Mouse (Mus musculus) thymus, adult 2 months (tissue): ENCODE measurements around the gene Zmym6. TPM values are rescaled to one million over a fixed set of nuclear protein-coding genes. Genes with fewer than 3 reads are reported as not detected.
A peak's percentile ranks its signal among the peaks of the same experiment; 100 is the strongest.
"Not testable (repeated sequence)": the region's sequence is repeated elsewhere in the genome, so short reads cannot be mapped to it uniquely, and the experiment has no call there.

Experiments
- DNase-seq: peaks from one replicate; pipeline ENCODE4 v3.0.0; 2021
- H3K27ac ChIP-seq: fragments of 200-500 bp; 2 replicates; pipeline ENCODE4 v1.5.1; 2012; ENCODE audit warnings: low read length, control low read depth; ENCODE audit not compliant: control insufficient read depth, insufficient read depth
- H3K27me3 ChIP-seq: fragments of 200-500 bp; 2 replicates; pipeline ENCODE4 v1.6.1; 2012; ENCODE audit warnings: mild to moderate bottlenecking, low read length, moderate library complexity, mixed read lengths; ENCODE audit not compliant: control insufficient read depth, insufficient read depth
- H3K36me3 ChIP-seq: fragments of 200-500 bp; 2 replicates; pipeline ENCODE4 v1.6.1; 2012; ENCODE audit warnings: mild to moderate bottlenecking, low read length, moderate library complexity; ENCODE audit not compliant: control insufficient read depth, insufficient read depth
- H3K4me1 ChIP-seq: fragments of 200-500 bp; replicated peaks from 2 replicates; pipeline ENCODE4 v1.6.1; 2012; ENCODE audit warnings: low read length; ENCODE audit not compliant: control insufficient read depth, insufficient read depth
- H3K4me3 ChIP-seq: fragments of 200-500 bp; 2 replicates; pipeline ENCODE4 v1.5.1; 2012; ENCODE audit warnings: mild to moderate bottlenecking, low read length, control low read depth, moderate library complexity; ENCODE audit not compliant: control insufficient read depth, insufficient read depth
- CTCF ChIP-seq: fragments of 200-500 bp; IDR thresholded peaks from 2 replicates; pipeline ENCODE4 v1.5.1; 2012; ENCODE audit warnings: mild to moderate bottlenecking, control low read depth, low read length, moderate library complexity, borderline replicate concordance; ENCODE audit not compliant: control insufficient read depth, poor library complexity, insufficient read depth; ENCODE audit errors: extremely low read depth
- POLR2A ChIP-seq: fragments of 200-500 bp; IDR thresholded peaks from 2 replicates; pipeline ENCODE4 v1.6.1; 2012; ENCODE audit warnings: mild to moderate bottlenecking, low read length, control low read depth, moderate library complexity; ENCODE audit not compliant: control insufficient read depth, poor library complexity, insufficient read depth; ENCODE audit errors: extremely low read depth
- whole genome bisulfite sequencing: fragments of 180-500 bp; shearing (Covaris S2); methylation state at CpG from one replicate; pipeline ENCODE4 v1.1.7; 2018; 5-methylcytosine and 5-hydroxymethylcytosine counted together
- polyA plus RNA-seq: library from polyadenylated mRNA; depleted of rRNA; stranded (reverse); fragments of >200 nt; gene quantifications from 2 replicates; pipeline ENCODE4 v1.2.3, GENCODE M21; 2012

The Zmym6 gene
- polyA plus RNA-seq, 1 experiment, result 8.2 TPM

DNA sequence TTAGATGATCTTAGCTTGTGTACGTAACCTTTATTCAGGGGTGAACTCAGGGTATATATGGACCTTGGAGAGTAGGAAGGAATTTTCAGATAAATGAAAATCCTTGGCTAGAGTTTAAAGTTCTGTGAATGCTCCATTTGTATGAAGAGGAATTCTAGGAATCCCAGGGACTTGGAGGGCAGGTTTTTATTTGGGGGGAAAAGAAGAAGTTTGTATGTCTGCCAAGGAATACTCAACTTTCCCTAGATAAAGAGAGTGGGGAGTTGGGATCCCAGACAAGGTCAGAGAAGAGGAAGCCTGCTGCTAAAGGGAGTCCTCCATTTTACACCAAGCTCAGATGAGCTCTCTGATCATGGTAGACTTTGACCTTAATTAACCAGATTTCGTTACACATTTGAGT lies 5.9 kb downstream of the Zmym6 start:
- H3K4me3 ChIP-seq, result no peak overlapping the region
- TF ChIP-seq CTCF (no peak), POLR2A (no peak)
- H3K36me3 ChIP-seq, result no peaks in the 10 kb centered on the region
- no peak overlapping the region for H3K27ac ChIP-seq
- DNase-seq, result no peak
- WGBS, result 97% methylated on average over 2 of the region's 2 CpGs
- H3K27me3 ChIP-seq, result no peaks in the 10 kb centered on the region
- H3K4me1 ChIP-seq, result no peaks in the 10 kb centered on the region

DNA sequence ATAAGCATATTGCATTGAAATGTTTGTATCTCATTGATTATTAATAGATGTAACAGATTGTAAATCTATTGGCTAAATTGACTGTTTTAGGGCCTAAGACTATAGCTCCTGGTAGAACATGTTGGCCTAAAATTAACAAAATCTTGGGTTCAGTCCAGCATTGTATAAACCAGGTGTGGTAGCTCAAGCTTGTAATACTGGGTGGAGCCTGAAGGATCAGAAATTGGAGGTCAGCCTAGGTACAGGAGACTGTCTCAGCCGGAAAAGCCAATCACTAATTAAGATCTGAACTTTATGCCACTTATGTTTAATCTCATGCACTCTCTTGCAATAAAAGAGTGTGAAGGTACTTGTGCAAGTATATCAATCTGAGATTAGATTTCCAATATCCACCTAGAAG lies 8.6 kb downstream of the Zmym6 start:
- peaks cover 4% of the 10 kb centered on the region; the same call in 1 of the 2 replicates for H3K36me3 ChIP-seq
- no peaks in the 10 kb centered on the region for H3K27me3 ChIP-seq
- H3K27ac ChIP-seq, result no peak overlapping the region
- no peaks in the 10 kb centered on the region for H3K4me1 ChIP-seq
- TF ChIP-seq CTCF, result no peak
- TF ChIP-seq POLR2A, result no peak
- 89% methylated on average over 1 of the region's 1 CpGs for WGBS
- no peak for DNase-seq
- H3K4me3 ChIP-seq, result no peak overlapping the region

DNA sequence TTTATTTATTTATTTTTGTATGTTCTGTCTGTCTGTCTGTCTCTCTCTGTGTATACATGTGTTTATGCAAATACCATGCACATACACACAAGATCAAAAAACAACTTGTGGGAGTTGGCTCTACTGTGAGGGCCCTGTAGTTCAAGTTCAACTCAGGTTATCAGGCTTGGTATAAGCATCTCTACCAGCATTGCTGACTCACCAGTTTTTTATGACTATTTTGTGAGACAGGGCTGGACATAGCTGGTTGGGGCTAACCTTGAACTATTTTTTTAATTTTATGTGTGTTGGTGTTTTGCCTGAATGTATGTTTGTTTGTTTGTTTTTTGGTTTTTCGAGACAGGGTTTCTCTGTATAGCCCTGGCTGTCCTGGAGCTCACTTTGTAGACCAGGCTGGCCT lies 14.0 kb downstream of the Zmym6 start:
- no peak for DNase-seq
- Histone ChIP-seq H3K27ac (no peak overlapping the region), H3K36me3 (peaks cover 4% of the 10 kb centered on the region; the same call in 1 of the 2 replicates), H3K4me1 (peaks cover 9% of the 10 kb centered on the region), H3K27me3 (no peaks in the 10 kb centered on the region), H3K4me3 (no peak overlapping the region)
- WGBS, result 94% methylated on average over 1 of the region's 1 CpGs
- TF ChIP-seq POLR2A (no peak), CTCF (no peak)

DNA sequence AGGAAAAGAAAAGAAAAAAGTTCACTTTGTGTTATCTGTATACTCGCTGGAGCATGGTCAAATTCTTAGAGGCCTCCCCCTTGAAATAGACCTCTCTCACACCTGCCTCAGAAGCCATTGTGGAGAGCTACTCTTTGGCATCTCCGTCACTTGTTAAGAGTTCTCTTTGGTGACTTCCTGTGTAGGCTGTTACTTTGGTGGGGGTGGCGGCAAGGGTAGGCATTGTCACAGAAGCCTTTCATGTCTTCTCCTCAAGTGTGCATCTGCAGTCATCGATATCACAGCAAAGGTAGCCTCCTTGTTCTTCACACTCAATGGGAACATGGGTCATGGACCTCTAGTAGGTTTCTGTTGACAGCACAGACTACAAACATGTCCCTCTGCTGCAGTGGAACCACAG lies 17.9 kb downstream of the Zmym6 start:
- Histone ChIP-seq H3K27me3 (no peaks in the 10 kb centered on the region), H3K36me3 (no peaks in the 10 kb centered on the region), H3K4me1 (peaks cover 9% of the 10 kb centered on the region), H3K4me3 (no peak overlapping the region), H3K27ac (peak overlapping the region; percentile 22; the same call in 1 of the 2 replicates)
- no peak for TF ChIP-seq CTCF
- no peak for TF ChIP-seq POLR2A
- WGBS, result 18% methylated on average over 4 of the region's 4 CpGs
- peak; percentile 28 for DNase-seq

DNA sequence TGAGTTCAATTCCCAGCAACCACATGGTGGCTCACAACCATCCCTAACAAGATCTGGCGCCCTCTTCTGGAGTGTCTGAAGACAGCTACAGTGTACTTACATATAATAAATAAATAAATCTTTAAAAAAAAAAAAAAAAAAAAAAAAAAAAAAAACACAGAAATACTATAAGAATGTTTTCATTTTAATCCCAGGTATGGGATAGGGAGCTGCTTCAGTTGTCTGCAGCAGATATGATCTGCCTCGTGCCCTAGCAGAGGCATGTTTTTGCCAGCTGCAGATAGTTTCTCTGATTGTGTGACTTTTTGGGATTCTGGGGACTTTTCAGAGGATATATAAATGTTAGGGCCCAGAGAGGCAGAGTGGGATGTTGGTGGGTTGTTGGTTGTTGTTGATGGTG lies 22.4 kb downstream of the Zmym6 start:
- not testable (repeated sequence) for DNase-seq, H3K4me1 ChIP-seq, H3K27me3 ChIP-seq, H3K27ac ChIP-seq, H3K36me3 ChIP-seq, H3K4me3 ChIP-seq
- 96% methylated on average over 1 of the region's 2 CpGs for WGBS

DNA sequence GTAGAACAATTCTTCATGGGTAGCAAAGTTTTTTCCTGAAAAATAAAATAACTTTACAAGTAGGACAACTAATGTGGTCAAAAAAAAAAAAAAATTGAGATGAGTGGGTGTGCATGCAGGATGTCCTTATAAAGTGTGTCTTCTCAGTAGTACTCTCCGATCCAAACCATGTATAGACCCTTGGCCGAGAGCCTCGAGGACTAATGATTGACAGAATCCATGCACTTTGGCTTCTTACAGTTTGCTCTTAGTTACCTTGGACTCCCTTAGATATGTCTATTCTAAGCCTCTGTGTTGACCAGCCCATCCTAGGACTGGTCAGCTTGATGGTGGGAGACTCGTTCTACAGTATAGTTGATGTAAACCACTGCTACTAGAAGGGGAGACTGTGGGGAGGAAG lies 30.4 kb downstream of the Zmym6 start:
- TF ChIP-seq POLR2A (no peak), CTCF (no peak)
- no peaks in the 10 kb centered on the region for H3K4me1 ChIP-seq
- H3K27ac ChIP-seq, result no peak overlapping the region
- H3K4me3 ChIP-seq, result no peak overlapping the region
- WGBS, result 94% methylated on average over 4 of the region's 4 CpGs
- no peak for DNase-seq
- no peaks in the 10 kb centered on the region for H3K27me3 ChIP-seq
- H3K36me3 ChIP-seq, result no peaks in the 10 kb centered on the region

DNA sequence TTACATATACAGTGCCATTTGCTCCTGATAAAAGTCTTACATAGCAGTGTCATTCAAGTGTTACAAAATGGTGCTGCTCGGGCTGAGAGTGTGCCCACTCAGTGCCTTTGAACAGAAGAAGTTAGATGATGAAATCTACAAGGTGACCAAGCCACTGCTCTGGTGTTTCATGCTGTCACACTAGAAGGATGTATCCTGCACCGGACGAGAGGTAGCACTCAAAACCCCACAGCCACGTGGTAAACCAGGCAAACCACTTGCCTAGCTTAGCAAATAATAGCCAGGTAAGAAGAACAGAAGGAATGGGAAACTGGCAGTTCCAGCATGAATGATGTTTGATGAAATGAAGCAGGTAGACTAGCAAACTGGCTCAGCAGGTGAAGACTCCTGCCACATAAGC lies 33.4 kb downstream of the Zmym6 start:
- DNase-seq, result no peak
- Histone ChIP-seq H3K36me3 (no peaks in the 10 kb centered on the region), H3K4me3 (no peak overlapping the region), H3K27me3 (no peaks in the 10 kb centered on the region), H3K4me1 (no peaks in the 10 kb centered on the region), H3K27ac (no peak overlapping the region)
- WGBS, result 83% methylated on average over 4 of the region's 4 CpGs
- no peak for TF ChIP-seq CTCF
- no peak for TF ChIP-seq POLR2A
